Mouse (Mus musculus) lung, adult 18-20 months (tissue): Measurements from ENCODE around the gene Kdm8.

Source experiments
- DNase-seq, 2 experiments: peaks; one replicate each; pipeline ENCODE4 v3.0.0; 2022; ENCODE audit warnings: mixed read lengths in 2 of 2

Kdm8 gene

DNA sequence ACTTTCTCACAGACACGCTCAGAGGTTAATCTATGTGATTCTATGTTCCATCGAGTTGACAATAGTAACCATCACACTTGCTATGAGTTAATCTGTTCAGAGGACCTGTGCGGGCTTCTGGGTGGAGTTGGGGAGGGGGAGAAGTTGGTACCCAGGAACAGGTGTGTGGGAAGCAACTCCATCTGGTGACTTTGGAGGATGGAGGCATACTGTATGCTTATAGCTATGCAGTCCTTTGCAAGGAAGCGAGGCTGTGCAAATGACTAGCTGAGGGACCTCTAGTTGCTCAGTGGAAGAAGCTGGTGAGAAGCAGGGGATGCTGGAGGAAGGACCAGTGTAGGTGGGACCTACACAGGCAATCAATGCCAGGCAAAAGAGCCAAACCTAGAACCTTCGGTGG is 60.1 kb downstream of the Kdm8 start:
- DNase-seq: no peak

DNA sequence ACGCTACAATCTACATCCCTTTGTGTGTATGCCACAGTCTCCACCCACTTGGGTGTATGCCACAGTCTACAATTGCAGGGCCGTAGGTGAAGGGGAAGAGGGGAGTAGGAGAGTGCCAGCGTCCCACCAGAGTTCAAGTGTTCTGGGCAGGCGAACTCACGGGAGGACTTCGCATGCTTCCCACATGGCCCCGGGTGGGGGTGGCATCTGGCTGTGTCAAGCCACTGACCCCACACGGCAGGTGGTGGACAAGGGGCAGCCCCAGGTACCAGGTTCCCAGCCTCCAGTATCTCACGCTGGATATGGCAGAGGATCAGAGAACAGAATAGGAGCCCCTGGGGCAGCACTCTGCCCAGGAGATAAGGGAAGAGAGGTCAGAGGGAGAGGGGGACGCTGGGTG is 61.1 kb downstream of the Kdm8 start:
- no peak for DNase-seq

DNA sequence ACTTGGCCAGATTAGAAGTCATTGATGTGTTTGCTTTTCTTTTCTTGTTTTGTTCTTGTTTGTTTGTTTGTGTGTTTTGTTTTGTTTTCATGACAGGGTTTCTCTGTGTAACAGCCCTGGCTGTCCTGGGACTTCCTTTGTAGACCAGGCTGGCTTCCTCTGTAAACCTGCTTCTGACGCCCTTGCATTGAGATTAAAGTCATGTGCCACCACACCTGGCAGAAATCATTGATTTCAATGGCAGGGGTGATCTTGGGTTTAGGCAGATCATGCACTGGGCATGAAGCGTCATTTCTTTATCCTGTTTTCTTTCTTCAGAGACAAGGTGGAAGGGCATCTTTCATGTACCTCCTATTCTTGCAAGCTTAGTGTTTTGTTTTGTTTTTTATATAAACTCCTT is 62.8 kb downstream of the Kdm8 start:
- no peak for DNase-seq

DNA sequence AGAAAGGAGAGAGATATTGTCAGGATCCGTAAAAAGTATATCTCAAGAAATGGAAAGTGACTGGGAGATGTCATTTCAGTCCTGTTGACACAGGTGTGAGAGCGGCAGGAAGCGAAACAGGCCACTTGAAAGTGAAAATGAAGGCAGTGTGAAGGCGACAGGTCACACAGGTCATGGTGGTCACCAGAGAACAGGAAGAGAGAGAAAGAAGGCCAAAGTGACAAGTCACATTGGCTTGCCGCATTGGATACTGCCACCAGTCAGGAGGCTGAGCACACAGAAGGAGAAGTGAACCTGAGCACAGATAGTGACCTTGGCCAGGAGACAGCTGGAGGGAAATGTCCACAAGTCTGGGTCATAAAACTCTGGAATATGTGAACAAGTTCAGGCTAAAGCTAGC is 67.0 kb downstream of the Kdm8 start:
- DNase-seq: no peak

DNA sequence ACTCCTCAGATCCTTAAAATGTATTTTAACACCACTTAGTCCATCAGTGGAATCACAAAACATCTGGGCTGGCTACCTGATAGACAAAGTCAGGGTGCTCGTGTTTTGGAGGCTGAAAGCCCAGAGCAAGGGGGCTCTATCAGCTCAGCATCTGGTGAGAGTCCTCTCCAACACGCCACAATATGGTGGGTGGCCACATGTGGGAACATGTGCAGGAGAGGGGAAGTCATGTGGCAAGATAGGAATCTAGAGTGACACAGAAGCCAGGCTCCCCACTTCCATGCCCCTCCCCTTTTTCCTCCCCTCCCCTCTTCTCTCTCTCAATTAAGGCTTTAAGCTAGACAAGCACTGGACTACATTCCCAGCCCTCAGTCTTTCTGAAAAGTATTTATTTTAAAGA is 67.4 kb downstream of the Kdm8 start:
- DNase-seq: no peak
